Mouse (Mus musculus): Measurements from ENCODE around the gene Crtc3.

DNA sequence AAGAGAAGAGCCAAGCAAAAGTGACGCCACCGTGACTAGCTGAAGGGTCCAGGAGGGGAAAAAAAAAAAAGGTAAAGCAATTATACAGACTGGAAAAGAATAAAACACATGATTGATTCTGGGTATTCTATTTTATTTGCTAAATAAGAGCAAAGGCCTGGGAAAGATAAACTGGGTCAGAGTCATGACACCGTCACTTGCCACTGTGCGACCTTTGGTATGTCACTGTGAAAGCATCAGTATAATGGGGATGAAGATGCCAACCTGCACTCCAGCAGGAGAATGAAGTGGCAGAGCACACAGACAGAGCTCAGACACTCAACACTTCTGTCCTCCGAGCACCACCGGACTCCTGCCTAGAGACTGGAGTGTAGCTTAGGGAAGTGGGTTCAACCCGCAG, 34.7 kb downstream of the Crtc3 start:
- TF ChIP-seq CTCF (IDR thresholded peaks at IDR 0.05; ENCODE audit: low read depth, low read length), result no peak
- no peak for TF ChIP-seq POLR2A (IDR thresholded peaks at IDR 0.05; ENCODE audit: extremely low read depth, insufficient read depth, low read length)

All from liver, adult 2 months (tissue).